Mouse (Mus musculus) right cerebral cortex, postnatal 10 days (tissue): ENCODE measurements at regions not wholly inside any gene's neighbourhood (a gene's known extent, or its start where the extent isn't known, plus 50 kb on each side); places are given as distances from the start of the nearest gene placed in this dataset.

Experiments used
- DNase-seq, 2 experiments: peaks; one replicate each; pipeline ENCODE4 v3.0.0; 2021; ENCODE audit warnings: low spot score in 2 of 2

- DNase-seq: no peak
Measured at GRCm38 (mm10) chr3:146337429-146337828, 67.0 kb upstream of the Ssx2ip start.

DNA sequence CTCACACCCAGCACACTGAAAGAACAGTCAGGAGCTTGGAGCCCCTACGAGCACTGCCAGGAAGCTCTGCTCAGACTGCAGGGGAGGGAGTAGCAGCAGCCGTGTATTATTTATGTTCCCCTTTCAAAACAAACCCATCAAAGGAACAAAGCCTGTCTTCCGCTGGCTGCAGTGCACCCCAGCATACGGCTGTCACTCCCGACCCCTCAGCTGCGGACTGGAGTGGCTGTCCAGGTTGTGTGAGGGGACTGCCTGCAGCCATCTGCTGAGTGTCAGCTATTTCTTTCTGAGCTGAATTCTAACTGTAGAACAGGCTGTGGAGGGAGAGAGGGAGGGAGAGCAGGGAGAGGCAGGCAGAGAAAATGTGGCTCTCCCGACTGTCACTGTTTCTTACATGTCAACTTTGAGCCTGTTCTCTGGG is 66.6 kb upstream of the Ssx2ip start:
- DNase-seq: peak; percentile 65 to 84

DNA sequence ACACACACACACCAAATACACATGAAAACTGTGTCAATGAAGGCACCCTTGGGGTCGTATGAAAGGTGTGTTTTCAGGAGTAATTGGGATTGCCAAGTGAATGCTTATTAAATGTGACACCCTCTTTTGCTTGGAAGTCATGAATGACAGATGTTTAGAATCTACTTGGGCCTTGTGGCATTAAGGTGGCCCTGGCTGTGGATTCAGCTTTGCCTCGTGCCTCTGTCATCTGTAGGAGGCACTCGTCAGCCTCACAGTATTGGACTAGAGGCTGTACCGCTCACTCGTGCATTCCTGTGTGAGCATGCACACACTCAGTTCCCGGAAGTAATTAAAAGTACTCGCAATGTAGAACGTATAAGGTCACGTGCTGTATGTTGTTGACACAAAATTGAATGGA is 66.0 kb upstream of the Ssx2ip start:
- peak in 1 of 2 experiments; percentile 15 for DNase-seq

- DNase-seq: no peak
Measured at GRCm38 (mm10) chr3:146340316-146341055, 64.0 kb upstream of the Ssx2ip start.

DNA sequence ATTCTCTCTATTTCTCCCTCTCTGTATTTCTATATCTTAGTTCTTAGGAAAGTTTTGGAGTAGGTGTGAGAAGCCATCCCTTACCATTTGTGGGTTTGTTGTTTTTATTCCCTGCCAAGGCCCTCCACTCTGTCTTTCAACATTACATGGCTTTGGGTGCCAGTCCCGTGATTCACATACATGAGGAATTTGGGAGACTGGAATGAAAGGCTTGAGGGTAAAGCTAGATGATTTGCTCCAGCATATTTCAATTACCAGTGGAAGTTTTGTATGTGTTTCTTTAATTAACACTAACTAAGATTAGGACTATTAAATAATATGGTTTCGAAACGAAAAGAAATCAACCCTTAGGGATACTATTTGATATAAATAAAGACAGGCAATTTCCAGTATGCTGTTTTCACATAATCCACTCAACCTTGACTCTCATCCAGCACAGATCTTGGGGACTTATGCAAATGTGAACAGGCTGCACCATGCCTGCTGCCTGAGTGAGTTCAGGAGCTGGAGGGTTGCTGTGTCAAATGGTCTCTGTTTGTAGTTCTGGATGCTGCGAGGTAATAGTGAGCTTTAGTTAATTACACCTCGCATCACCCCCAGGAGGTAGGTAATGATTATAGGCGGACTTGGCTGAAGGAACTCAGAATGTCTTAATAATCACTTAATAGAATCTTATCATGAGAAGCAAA is 62.6 kb upstream of the Ssx2ip start:
- DNase-seq: peak; percentile 9 to 21

GRCm38 (mm10) chr3:146342727-146343126 is 61.7 kb upstream of the Ssx2ip start:
- no peak for DNase-seq

- peak; percentile 80 for DNase-seq
Measured at GRCm38 (mm10) chr3:146343649-146344401, 60.6 kb upstream of the Ssx2ip start.

DNA sequence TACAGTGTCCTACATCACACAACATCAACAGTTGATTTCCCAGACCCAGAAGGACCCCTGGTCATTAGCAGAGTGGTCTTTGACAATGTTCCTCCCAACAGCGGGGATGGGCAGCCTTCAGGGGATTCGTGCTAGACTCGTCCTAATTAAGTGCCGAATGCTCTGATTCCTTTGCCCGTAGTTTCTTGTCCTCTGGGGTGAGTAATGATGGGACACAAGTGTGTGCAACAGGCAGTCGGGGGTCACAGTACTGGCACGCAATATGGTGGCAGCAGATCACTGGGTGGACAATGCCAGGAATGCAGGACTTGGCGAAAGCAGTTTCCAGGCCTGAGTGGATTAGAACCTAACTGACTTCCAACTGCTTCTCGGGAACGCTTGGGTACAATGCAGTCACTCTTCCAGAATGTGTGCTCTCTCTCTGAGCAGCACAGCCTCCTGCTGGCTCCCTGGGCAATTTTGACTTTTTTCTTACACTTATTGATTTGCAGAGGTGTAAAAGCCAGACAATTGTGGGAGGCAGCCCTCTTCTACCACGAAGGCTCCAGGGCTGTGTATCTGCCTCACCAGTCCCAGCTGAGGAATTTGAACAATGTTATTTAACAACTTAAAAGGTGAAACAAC is 59.9 kb upstream of the Ssx2ip start:
- DNase-seq: peak in 1 of 2 experiments; percentile 51

GRCm38 (mm10) chr3:146345308-146345780 is 59.1 kb upstream of the Ssx2ip start:
- peak; percentile 84 to 85 for DNase-seq

DNA sequence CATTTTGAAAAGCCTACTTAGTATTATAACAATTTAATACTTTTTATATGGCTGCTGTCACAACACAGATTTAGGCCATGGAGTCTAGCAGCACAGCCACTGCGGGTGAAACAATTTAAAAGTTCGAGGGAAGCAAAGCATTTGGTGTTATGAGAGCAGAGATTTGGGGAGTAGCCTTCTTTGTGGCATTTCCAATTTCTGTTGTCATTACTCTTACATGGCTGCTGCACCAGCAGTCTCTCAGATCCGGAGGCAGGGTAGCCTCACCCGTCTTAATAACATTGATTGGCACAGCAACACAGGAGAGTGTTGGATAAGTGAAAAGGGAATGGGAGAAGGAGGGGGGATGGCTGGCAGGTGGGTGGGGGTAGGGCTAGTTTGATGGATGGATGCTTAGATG is 58.5 kb upstream of the Ssx2ip start:
- peak in 1 of 2 experiments; percentile 22 for DNase-seq

DNA sequence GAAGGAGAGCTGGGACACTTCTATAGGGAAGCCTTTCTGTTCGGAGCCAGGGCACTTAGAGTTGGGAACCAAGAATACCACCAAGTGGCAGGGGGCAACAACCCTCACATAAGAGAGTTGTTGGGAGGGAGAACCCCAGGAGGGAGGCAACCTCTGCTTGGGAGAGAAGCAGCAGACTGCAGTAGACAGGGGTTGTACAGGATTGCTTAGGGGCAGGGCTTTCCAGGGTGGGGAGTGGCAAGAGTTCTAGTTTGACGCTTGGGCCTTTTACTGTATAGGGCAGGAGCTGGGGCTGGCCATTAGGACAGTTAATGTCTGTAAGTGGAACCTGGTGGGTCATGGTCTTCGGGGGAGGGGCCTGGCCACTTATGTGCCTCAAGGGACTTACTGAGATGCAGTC is 57.1 kb upstream of the Ssx2ip start:
- DNase-seq: no peak

DNA sequence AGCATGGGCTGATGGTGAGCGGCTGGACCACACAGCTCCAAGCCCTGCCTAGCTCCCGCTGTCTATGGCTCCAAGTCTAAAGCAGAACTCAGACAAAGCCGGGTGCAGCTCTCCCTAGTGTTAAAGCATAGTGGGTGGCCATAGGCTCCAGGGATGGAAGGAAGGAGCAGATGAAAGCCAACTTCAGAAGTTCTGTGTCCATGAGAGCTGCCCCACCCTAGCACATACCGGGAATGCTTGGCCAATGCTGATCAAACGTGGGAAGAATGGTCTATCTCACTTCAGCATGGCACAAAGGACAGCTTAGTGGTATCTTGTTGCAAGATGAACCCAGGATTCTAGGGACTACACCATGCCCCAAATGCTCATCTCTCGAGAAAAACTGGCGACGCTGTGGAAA is 55.5 kb upstream of the Ssx2ip start:
- no peak for DNase-seq

GRCm38 (mm10) chr3:146349393-146349792 is 55.0 kb upstream of the Ssx2ip start:
- no peak for DNase-seq

GRCm38 (mm10) chr3:146350126-146350525 is 54.3 kb upstream of the Ssx2ip start:
- DNase-seq: no peak

- no peak for DNase-seq
Measured at GRCm38 (mm10) chr3:146351468-146351867, 53.0 kb upstream of the Ssx2ip start.

GRCm38 (mm10) chr3:146352187-146352586 is 52.3 kb upstream of the Ssx2ip start:
- no peak for DNase-seq

GRCm38 (mm10) chr3:146353961-146354360 is 50.5 kb upstream of the Ssx2ip start:
- no peak for DNase-seq
